Mouse (Mus musculus): Measurements from ENCODE around the gene Slc35e3.

Slc35e3 gene

GRCm38 (mm10) chr10:117746297-117746883, at the start of gene Slc35e3:
Gene Slc35e3 (minus strand): TSS chr10:117746365.
- DNase-seq = peak; percentile 97

- DNase-seq = no peak
Observed at GRCm38 (mm10) chr10:117795206-117795605, 49.0 kb upstream of the Slc35e3 start.

- DNase-seq = no peak
Observed at GRCm38 (mm10) chr10:117793436-117794030, 47.4 kb upstream of the Slc35e3 start.

GRCm38 (mm10) chr10:117792141-117793091, 46.3 kb upstream of the Slc35e3 start, which contains the start of gene Nup107:
Gene Nup107 (minus strand): TSS chr10:117792705.
- DNase-seq = peak; percentile 100

GRCm38 (mm10) chr10:117791171-117791470, 45.0 kb upstream of the Slc35e3 start:
- no peak for DNase-seq

GRCm38 (mm10) chr10:117790421-117791170, 44.4 kb upstream of the Slc35e3 start:
- no peak for DNase-seq

GRCm38 (mm10) chr10:117790011-117790410, 43.8 kb upstream of the Slc35e3 start:
- no peak for DNase-seq

GRCm38 (mm10) chr10:117784646-117785045, 38.5 kb upstream of the Slc35e3 start:
- DNase-seq = no peak

- no peak for DNase-seq
Observed at GRCm38 (mm10) chr10:117783786-117784420, 37.7 kb upstream of the Slc35e3 start.

GRCm38 (mm10) chr10:117782491-117783260, 36.5 kb upstream of the Slc35e3 start:
- no peak for DNase-seq

- DNase-seq = no peak
Observed at GRCm38 (mm10) chr10:117782056-117782455, 35.9 kb upstream of the Slc35e3 start.

- no peak for DNase-seq
Observed at GRCm38 (mm10) chr10:117781021-117781725, 35.0 kb upstream of the Slc35e3 start.

- DNase-seq = no peak
Observed at GRCm38 (mm10) chr10:117780306-117780911, 34.2 kb upstream of the Slc35e3 start.

- DNase-seq = no peak
Observed at GRCm38 (mm10) chr10:117779581-117780305, 33.6 kb upstream of the Slc35e3 start.

- no peak for DNase-seq
Observed at GRCm38 (mm10) chr10:117778951-117779350, 32.8 kb upstream of the Slc35e3 start.

- DNase-seq = no peak
Observed at GRCm38 (mm10) chr10:117778328-117778910, 32.3 kb upstream of the Slc35e3 start.

GRCm38 (mm10) chr10:117777501-117778327, 31.5 kb upstream of the Slc35e3 start:
- no peak for DNase-seq

- no peak for DNase-seq
Observed at GRCm38 (mm10) chr10:117777103-117777470, 30.9 kb upstream of the Slc35e3 start.

Data from kidney, postnatal 14 days (tissue).